Mouse (Mus musculus): Measurements from ENCODE around the gene H2-T23. TPM values are rescaled to one million over a fixed set of nuclear protein-coding genes. Genes with fewer than 3 reads are reported as not detected.

H2-T23 gene
- polyA plus RNA-seq, 1 experiment from 2014 or later, result 73.5 TPM

GRCm38 (mm10) chr17:35980363-35980754, 52.3 kb downstream of the H2-T23 start:
- peaks cover 5% of the 10 kb centered on the region; the same call in 1 of the 2 replicates for H3K36me3 ChIP-seq (ENCODE audit: control insufficient read depth, insufficient read depth)
- H3K4me1 ChIP-seq (ENCODE audit: control insufficient read depth, low read depth, low read length), result peaks cover 17% of the 10 kb centered on the region
- no peaks in the 10 kb centered on the region for H3K9me3 ChIP-seq (replicated peaks; ENCODE audit: control insufficient read depth, low read length)
- WGBS (ENCODE audit: insufficient replicate concordance), result under 1% methylated on average over 25 of the region's 29 CpGs
- no peaks in the 10 kb centered on the region for H3K27me3 ChIP-seq (ENCODE audit: control insufficient read depth, insufficient read depth, low read depth, low read length)
- ATAC-seq (ENCODE audit: low read depth), result no peak; the same call in 1 of the 2 replicates
- H3K4me3 ChIP-seq (ENCODE audit: low read depth, low read length), result peak overlapping the region; percentile 89
- peak overlapping the region; percentile 23; the same call in 1 of the 2 replicates for H3K27ac ChIP-seq (ENCODE audit: low read length)
- H3K9ac ChIP-seq (ENCODE audit: low read depth, low read length), result peak overlapping the region; percentile 81
- peak overlapping the region; percentile 98 for H3K4me2 ChIP-seq (ENCODE audit: low read depth, low read length)

Other genes with a start within 250 kb of the H2-T23 start
- gene Ier3, start 211.2 kb downstream of the H2-T23 start, polyA plus RNA-seq (2015; fragmentation: Nextera tagmentation; extraction: Ambion mirVana), result 15.8 and 19.4 TPM in 2 replicates
- 32.7 and 33.6 TPM in 2 replicates for gene Flot1, start 209.6 kb downstream of the H2-T23 start, polyA plus RNA-seq (2015; fragmentation: Nextera tagmentation; extraction: Ambion mirVana)
- gene Tubb5, start 194.5 kb downstream of the H2-T23 start, polyA plus RNA-seq (2015; fragmentation: Nextera tagmentation; extraction: Ambion mirVana), result 328 and 345 TPM in 2 replicates
- 10.0 and 10.3 TPM in 2 replicates for gene Mdc1, start 191.3 kb downstream of the H2-T23 start, polyA plus RNA-seq (2015; fragmentation: Nextera tagmentation; extraction: Ambion mirVana)
- gene Nrm, start 171.5 kb downstream of the H2-T23 start, polyA plus RNA-seq (2015; fragmentation: Nextera tagmentation; extraction: Ambion mirVana), result 20.7 and 21.1 TPM in 2 replicates
- gene Ppp1r18, start 167.3 kb downstream of the H2-T23 start, polyA plus RNA-seq (2015; fragmentation: Nextera tagmentation; extraction: Ambion mirVana), result 10.5 and 14.2 TPM in 2 replicates
- 29.1 and 29.8 TPM in 2 replicates for gene Dhx16, start 153.0 kb downstream of the H2-T23 start, polyA plus RNA-seq (2015; fragmentation: Nextera tagmentation; extraction: Ambion mirVana)
- gene 2310061I04Rik, start 135.4 kb downstream of the H2-T23 start, polyA plus RNA-seq (2015; fragmentation: Nextera tagmentation; extraction: Ambion mirVana), result 7.9 and 8.0 TPM in 2 replicates
- 7.4 and 7.7 TPM in 2 replicates for gene Atat1, start 122.8 kb downstream of the H2-T23 start, polyA plus RNA-seq (2015; fragmentation: Nextera tagmentation; extraction: Ambion mirVana)
- gene Mrps18b, start 116.5 kb downstream of the H2-T23 start, polyA plus RNA-seq (2015; fragmentation: Nextera tagmentation; extraction: Ambion mirVana), result 56.3 and 60.9 TPM in 2 replicates
- 22.2 and 24.7 TPM in 2 replicates for gene Ppp1r10, start 116.4 kb downstream of the H2-T23 start, polyA plus RNA-seq (2015; fragmentation: Nextera tagmentation; extraction: Ambion mirVana)
- 42.4 and 43.9 TPM in 2 replicates for gene Abcf1, start 63.1 kb downstream of the H2-T23 start, polyA plus RNA-seq (2015; fragmentation: Nextera tagmentation; extraction: Ambion mirVana)
- 8.8 and 8.9 TPM in 2 replicates for gene Gnl1, start 53.0 kb downstream of the H2-T23 start, polyA plus RNA-seq (2015; fragmentation: Nextera tagmentation; extraction: Ambion mirVana)
- gene Prr3, start 52.6 kb downstream of the H2-T23 start, polyA plus RNA-seq (2015; fragmentation: Nextera tagmentation; extraction: Ambion mirVana), result 5.5 and 5.9 TPM in 2 replicates
- gene H2-T24, start 12.3 kb downstream of the H2-T23 start, polyA plus RNA-seq (2015; fragmentation: Nextera tagmentation; extraction: Ambion mirVana), result 6.6 and 7.9 TPM in 2 replicates
- gene H2-T22, start 9.9 kb upstream of the H2-T23 start, polyA plus RNA-seq (2015; fragmentation: Nextera tagmentation; extraction: Ambion mirVana), result 11.3 and 13.4 TPM in 2 replicates
- not detected in 2 replicates for gene Gm6034, start 10.1 kb upstream of the H2-T23 start, polyA plus RNA-seq (2015; fragmentation: Nextera tagmentation; extraction: Ambion mirVana)
- 0.20 TPM in 1 of 2 replicates, not detected in the other for gene Gm11127, start 25.5 kb upstream of the H2-T23 start, polyA plus RNA-seq (2015; fragmentation: Nextera tagmentation; extraction: Ambion mirVana)
- not detected in 2 replicates for gene Gm19684, start 88.8 kb upstream of the H2-T23 start, polyA plus RNA-seq (2015; fragmentation: Nextera tagmentation; extraction: Ambion mirVana)
- gene Gm7030, start 96.6 kb upstream of the H2-T23 start, polyA plus RNA-seq (2015; fragmentation: Nextera tagmentation; extraction: Ambion mirVana), result not detected in 2 replicates
- gene Gm8909, start 135.7 kb upstream of the H2-T23 start, polyA plus RNA-seq (2015; fragmentation: Nextera tagmentation; extraction: Ambion mirVana), result not detected in 2 replicates
- gene H2-T3, start 157.4 kb upstream of the H2-T23 start, polyA plus RNA-seq (2015; fragmentation: Nextera tagmentation; extraction: Ambion mirVana), result 0.19 TPM in 1 of 2 replicates, not detected in the other
- 54.1 and 59.3 TPM in 2 replicates for gene Rpp21, start 225.2 kb upstream of the H2-T23 start, polyA plus RNA-seq (2015; fragmentation: Nextera tagmentation; extraction: Ambion mirVana)
- gene Trim39, start 239.4 kb upstream of the H2-T23 start, polyA plus RNA-seq (2015; fragmentation: Nextera tagmentation; extraction: Ambion mirVana), result 4.6 and 5.0 TPM in 2 replicates

All from liver, embryonic 16.5 days (tissue).